Mouse (Mus musculus) gonadal fat pad, adult 2 months (tissue): Measurements from ENCODE around the gene Opa3. TPM values are rescaled to one million over a fixed set of nuclear protein-coding genes. Genes with fewer than 3 reads are reported as not detected.

Experiments
- DNase-seq: peaks from one replicate; pipeline ENCODE4 v3.0.0-alpha.2; 2012; ENCODE audit warnings: low read depth
- polyA plus RNA-seq: library from polyadenylated mRNA; depleted of rRNA; stranded (reverse); fragments of >200 nt; gene quantifications from 2 replicates; pipeline ENCODE4 v1.2.3, GENCODE M21; 2012; rRNA removed

Opa3 gene
- polyA plus RNA-seq, result 30.2 and 38.1 TPM in 2 replicates

DNA sequence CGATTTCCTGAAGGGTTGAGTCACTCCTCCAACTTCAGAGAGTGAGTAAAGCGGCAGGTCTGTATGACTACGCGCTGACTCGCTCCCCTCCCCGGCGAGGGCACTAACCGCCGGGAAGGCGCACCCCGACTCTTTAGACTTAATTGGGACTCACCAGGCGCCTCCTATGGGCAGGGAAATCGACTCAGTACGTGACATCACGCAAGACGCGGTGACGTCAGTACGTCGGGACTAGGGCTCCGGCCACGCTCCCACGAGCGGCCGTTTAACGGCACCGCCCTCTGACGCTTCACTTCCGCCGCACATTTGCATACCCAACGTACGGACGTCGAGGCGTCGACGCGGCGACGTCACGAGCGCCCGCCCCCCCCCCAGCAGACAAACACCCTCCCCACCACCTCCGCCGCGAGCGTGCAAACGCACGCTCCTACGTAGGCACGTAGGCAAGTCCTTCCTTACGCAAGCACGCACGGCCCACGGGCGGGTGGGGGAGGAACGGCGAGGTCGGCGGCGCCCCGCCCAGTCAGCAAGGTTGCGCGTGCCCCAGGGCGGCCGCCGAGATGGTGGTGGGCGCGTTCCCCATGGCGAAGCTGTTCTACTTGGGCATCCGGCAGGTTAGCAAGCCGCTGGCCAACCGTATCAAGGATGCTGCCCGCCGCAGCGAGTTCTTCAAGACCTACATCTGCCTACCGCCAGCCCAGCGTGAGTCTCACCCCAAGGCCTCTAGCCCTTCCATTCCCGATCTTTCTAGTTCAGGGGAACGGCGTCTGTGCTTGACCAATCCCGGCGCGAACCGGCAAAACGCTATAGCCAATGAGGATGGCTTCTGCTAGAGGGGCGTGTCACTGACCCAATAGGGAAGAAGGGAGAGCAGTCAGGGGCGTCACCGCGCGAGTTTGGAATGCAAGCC lies at the start of gene Opa3:
Gene Opa3, plus strand, starts transcription at position 452 of the 910 bp plus-strand sequence.
- DNase-seq, result peak; percentile 93

DNA sequence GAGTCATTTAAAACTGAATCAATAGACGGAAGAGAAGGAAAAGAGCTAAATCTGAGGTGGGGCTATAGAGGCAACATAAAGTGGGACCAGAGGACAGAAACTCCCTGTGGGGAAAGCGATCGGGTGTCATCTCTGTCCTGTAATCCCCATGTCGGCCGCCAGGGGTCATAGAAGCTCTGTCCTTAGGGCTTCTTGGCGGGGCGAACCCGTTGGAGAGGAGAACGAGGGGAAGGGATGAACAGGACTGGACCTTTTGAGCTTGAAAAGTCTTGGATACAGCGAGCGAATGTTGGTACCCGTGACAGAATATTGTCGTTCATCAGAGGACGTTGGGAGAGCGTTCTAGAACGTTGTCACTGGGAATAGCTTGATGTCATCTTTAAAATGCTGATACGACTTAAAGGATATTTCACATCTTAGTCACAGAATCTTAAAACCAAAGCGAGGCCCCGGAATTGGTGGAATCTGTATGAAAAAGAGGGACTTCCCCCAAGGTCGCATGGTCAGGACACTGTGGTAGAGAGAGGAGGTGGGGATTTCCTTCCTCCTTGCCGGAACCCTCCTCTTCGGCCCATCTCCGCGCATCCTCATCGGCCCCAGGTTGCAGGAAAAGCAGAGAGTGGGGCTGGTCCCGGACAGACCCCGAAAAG lies 49.6 kb upstream of the Opa3 start:
- DNase-seq, result no peak

GRCm38 (mm10) chr7:19179173-19179572 lies 49.0 kb upstream of the Opa3 start:
- DNase-seq, result no peak

DNA sequence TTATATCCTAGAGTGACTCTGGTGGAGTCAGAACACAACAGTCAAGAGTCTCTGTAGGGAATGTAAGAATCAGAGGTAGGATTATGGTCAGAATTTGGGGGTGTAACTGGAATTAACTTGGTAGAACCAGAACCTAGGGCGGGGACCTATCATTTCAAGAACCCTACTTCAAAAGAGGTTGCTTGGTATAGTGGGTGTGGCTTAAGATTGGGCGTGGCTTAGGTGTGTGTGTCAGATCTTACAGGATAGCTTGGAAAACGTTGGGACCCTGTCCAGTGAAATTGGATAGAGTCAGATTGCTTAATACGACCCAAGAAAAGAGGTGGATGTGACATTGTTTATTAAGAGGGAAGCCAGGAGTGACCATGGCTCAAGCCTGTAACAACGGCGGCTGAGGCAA lies 48.2 kb upstream of the Opa3 start:
- no peak for DNase-seq

DNA sequence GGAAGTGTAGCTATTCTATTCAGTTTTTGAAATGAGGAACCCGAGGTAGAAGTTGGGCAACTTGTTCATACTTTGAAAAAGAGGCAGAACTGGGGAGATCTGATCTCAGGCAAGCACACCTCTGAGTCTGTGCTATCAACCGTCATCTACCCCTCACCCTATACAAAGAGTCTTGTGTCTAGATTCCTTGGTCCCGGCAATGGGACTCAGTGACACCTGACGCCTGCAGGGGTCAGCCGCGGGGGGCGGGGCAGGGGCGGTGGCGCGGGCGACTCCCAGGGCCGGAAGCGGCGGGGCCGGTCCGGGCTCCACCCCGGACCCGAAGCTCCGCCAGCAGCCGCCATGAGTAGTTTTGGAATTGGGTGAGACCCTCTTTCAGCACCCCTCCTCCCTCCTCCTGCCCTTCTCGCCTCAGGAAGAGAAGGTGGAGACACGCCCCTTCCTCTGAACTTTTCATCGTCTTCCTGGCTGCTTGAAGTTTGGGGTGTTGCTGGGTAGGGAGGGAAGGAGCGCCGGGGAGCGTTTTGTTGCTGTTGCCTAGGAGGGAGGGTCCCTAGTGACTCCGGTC lies 47.2 kb upstream of the Opa3 start:
- DNase-seq, result no peak

- DNase-seq, result no peak
These were observed 43.9 kb upstream of the Opa3 start for GRCm38 (mm10) chr7:19184250-19184649.

DNA sequence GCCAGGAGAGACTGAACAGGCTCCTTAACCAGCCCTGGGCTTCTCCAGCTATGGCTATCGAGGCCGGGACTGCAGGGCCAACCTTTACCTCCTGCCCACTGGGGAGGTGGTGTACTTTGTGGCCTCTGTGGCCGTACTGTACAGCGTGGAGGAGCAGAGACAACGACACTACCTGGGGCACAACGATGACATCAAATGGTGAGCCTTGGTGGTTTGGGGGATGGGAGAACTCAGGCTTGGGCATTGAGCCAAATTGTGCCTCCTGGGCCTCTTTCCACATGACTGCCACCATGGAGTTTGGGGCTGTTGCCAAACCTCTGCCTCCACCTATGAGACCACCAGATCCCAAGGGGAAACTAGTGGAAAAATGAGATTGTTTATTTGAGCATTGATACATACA lies 43.4 kb upstream of the Opa3 start:
- no peak for DNase-seq

DNA sequence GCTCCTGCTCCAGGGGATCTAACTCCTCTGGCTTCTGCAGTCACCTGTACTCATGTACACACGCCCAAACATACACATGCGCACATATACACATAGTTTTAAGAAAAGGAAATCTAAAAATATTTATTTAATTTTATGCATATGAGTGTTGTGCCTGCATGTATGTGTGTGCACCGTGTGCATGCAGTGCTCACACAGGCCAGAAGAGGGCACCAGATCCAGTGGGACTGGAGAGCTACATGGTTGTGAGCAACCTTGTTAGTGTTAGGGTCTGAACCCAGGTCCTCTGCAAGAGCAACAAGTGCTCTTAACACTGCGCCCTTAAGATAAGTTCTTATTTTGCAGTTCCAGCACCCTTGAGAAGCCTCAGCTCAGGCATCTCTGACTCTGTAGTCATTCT lies 33.5 kb upstream of the Opa3 start:
- DNase-seq, result no peak

- no peak for DNase-seq
These were observed 31.5 kb upstream of the Opa3 start for GRCm38 (mm10) chr7:19196676-19197075.

DNA sequence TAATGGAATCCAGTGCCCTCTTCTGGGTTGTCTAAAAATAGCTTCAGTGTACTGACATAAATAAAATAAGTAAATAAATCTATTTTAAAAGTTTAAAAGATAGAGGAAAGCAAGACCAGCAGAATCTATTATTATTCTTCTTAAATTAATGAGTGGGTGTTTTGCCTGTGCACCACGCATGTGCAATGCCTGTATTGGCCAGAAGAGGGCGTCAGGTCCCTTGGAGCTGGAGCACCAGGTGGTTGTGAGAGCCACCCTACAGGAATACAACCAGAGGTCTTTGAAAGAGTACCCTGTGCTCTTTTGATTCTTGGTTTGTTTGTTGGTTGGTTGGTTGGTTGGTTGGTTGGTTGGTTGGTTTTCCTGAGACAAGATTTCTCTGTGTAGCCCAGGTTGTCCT lies 30.1 kb upstream of the Opa3 start:
- DNase-seq, result no peak

DNA sequence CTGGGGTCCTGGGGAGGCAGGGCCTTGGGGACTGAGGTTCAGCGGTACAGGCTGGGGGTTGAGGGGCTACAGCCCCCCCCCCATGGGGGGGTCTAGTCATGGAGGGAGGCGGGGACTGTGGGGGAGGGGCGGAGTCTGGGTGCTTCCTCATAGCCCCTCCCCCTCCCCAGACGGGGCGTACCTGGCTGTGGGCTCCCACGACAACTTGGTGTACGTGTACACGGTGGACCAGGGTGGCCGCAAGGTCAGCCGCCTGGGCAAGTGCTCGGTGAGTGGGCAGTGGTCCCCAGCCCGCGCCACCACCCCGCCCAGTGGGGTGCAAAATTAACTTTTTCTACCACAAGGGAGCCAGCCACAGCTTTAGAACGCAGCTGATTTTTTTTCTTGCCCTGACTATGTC lies 26.5 kb upstream of the Opa3 start:
- DNase-seq, result no peak

DNA sequence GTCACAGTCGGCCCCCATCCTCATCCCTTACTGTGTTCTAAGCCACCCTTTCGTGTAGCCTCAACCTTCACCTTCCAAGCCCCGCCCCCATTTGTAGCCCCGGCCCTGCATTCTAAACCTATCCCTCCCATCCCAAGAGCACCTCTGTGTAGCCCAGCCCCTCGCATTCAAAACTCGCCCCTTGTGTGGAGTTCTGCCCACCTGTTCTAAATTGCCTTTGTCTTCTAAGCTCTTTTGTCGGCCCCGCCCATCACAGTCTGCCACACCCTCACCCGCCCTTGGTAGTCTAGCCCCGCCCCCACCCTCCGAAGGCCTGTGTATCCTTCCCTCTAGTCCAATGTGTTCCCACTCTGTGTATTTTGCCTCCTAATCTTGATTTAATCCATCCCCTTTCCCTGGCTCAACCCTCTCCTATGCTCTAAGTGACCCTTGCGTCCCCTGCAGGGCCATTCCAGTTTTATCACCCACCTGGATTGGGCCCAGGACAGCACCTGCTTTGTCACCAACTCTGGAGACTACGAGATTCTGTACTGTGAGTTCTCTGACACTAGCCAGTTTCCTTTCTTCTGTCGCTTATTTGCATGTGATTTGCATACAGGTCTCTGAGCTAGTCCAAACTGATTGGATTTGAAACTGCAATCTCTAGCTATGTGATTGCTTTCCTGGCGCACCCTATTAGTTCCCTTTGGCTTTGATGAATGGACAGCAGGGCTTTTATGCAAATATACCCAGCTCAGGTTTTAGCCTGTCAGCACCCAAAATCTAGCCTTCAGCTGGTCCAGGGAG lies 25.9 kb upstream of the Opa3 start:
- DNase-seq, result no peak

DNA sequence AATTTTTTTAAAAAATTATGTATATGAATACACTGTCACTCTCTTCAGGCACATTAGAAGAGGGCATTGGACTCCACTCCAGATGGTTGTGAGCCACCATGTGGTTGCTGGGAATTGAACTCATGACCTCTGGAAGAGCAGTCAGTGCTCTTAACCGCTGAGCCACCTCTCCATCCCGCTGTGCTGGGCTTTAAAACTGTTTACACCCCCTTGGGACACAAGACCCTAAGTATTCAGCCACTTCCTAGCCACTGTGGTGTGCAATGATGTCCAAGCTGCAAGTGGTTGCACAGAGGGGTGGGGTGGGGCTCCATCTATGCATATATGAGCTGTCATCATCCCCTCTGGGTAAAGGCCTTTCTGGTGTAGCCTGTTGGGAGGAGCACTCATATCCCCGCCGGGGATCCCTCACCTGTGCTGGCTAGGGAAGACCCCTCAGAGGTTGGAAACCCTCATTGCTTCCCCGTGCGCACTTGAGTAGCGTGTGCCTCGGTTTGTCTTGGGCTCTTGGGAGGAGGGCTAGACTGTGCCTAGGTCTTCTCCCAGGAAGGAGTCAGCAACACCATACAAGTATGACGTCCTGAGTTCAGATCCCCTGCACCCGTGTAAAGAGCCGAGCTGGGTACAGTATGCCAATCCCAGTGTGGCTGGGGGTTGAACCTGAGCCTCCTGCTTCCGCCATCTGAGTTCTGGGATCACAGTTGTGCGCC lies 19.8 kb upstream of the Opa3 start:
- no peak for DNase-seq

DNA sequence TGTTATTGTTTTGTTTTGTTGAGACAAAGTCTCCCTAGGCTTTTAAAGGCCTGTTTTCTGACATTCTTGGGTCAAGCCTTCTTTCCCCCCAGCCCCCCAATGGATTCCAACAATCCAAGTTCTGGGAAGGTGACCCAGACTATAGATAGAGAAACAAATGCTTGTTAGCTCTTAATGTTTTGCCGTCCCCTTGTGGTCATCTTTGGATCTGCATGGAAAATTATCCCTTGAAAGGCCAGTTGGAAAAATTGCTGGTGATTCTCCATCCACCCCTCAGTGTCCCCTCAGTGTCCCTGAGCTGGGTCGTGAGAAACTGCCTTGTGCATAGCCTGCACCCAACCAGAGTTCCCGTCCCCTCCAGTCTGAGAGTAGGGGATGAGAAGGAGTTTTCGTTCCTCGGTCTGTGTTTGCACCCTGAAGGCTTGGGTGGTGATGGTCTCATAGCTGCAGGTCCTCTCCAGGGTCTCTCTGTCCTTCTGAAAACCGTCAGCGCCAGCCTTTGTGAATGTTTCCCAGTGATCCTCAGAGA lies 19.1 kb upstream of the Opa3 start:
- no peak for DNase-seq

DNA sequence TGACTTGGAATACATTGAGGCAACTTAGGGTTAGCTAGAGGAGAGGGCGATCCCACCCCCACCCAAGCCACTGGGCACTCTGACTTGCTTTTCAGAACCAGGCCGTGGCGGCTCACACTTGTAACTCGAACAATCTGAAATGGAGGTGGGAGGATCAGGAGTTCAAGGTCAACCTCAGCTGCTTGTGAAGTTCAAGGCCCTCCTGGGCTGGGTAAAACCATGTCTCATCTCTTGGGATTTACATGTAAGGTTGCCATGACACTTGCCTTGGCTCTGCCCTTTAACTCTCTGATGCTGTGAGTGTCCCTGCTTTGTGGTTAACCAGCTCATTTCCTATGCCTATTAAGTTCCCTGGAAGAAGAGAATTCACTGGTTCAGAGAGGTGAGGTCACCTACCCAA lies 18.6 kb upstream of the Opa3 start:
- DNase-seq, result no peak

- DNase-seq, result no peak
These were observed 18.1 kb upstream of the Opa3 start for GRCm38 (mm10) chr7:19210010-19210409.

DNA sequence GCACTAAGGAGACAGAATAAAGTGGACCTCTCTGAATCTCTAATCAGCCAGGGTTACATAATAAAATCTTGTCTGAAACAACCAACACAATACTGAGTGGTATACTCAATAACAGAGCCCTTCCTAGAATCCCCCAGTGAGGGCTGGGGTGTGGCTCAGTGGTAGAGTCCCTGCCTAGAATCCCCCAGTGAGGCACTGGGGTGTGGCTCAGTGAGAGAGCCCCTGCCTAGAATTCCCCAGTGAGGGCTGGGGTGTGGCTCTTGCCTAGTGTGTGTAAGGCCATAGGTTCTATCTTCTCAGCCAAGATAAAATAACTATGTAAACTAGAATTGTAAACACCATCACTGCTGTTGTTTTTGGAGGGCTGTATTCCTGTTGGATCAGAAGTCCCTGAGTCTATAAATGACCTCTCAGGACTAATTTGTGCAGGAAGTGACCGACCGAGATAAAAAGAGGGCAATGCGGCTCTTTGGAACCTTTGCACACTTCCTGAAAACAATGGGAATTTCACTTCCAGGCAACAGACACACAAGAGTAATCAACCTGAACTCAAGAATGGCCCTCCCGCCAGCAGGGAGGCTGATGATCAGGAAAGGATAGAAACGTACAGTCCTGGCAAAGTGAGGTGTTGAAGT lies 17.0 kb upstream of the Opa3 start:
- DNase-seq, result no peak

GRCm38 (mm10) chr7:19211996-19212755 lies 16.0 kb upstream of the Opa3 start, which contains the start of gene Gpr4:
Gene Gpr4, plus strand, starts transcription at chr7:19212538.
- no peak for DNase-seq

- DNase-seq, result no peak
These were observed 14.7 kb upstream of the Opa3 start for GRCm38 (mm10) chr7:19213385-19213784.

DNA sequence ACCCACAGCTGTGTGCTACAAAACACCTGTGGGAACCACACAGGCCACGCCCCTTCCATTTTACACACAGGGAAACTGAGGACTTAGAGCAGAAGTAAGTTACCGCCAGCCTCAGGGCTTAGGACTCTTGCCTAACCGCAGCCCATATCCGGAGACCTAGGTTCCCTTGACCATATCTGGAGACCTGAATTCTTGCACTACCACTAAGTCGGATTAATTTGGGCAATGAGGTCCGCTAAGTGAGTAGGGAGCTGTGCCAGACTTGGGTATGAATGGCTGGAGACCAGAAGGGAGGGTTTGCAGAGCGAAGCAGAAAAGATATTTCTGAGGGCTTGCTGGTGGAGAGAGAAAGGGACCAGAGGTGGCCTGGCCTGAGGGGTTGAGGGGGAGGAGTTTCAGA lies 13.8 kb upstream of the Opa3 start:
- no peak for DNase-seq
